Mouse (Mus musculus) small intestine, adult 2 months (tissue): ENCODE results near the gene Mdga1. TPM values are rescaled to one million over a fixed set of nuclear protein-coding genes. Genes with fewer than 3 reads are reported as not detected.

Experiments
- H3K27ac ChIP-seq: fragments of 200-500 bp; 2 replicates; pipeline ENCODE4 v1.5.1; 2012; ENCODE audit warnings: low read depth, low read length, control low read depth, inconsistent platforms; ENCODE audit not compliant: insufficient read depth
- H3K27me3 ChIP-seq: fragments of 200-500 bp; 2 replicates; pipeline ENCODE4 v1.6.1; 2012; ENCODE audit warnings: mild to moderate bottlenecking, moderate library complexity, low read length, inconsistent platforms; ENCODE audit not compliant: control insufficient read depth, insufficient read depth
- H3K36me3 ChIP-seq: fragments of 200-500 bp; 2 replicates; pipeline ENCODE4 v1.6.1; 2012; ENCODE audit warnings: mild to moderate bottlenecking, low read length, control low read depth, inconsistent platforms; ENCODE audit not compliant: control insufficient read depth, insufficient read depth
- H3K4me1 ChIP-seq: fragments of 200-500 bp; 2 replicates; pipeline ENCODE4 v1.6.1; 2012; ENCODE audit warnings: low read length, inconsistent platforms, mixed read lengths; ENCODE audit not compliant: control insufficient read depth, insufficient read depth, insufficient read length
- H3K4me3 ChIP-seq: fragments of 200-500 bp; 2 replicates; pipeline ENCODE4 v1.5.1; 2012; ENCODE audit warnings: low read depth, mild to moderate bottlenecking, control low read depth, inconsistent platforms, low read length, moderate library complexity
- CTCF ChIP-seq: fragments of 200-500 bp; IDR thresholded peaks from 2 replicates; pipeline ENCODE4 v1.5.1; 2012; ENCODE audit warnings: low read depth, mild to moderate bottlenecking, control low read depth, inconsistent platforms, low read length, moderate library complexity, mixed read lengths; ENCODE audit not compliant: insufficient replicate concordance, insufficient read length; ENCODE audit errors: extremely low read depth
- POLR2A ChIP-seq: fragments of 200-500 bp; IDR thresholded peaks from 2 replicates; pipeline ENCODE4 v1.6.1; 2012; ENCODE audit warnings: low read depth, mild to moderate bottlenecking, control low read depth, inconsistent platforms, low read length, moderate library complexity
- WGBS: fragments of 180-500 bp; shearing (Covaris S2); methylation state at CpG from one replicate; pipeline ENCODE4 v1.1.7; 2018; 5-methylcytosine and 5-hydroxymethylcytosine counted together
- polyA plus RNA-seq: library from polyadenylated mRNA; depleted of rRNA; stranded (reverse); fragments of >200 nt; gene quantifications from 2 replicates; pipeline ENCODE4 v1.2.3, GENCODE M21; 2012

The Mdga1 gene
- polyA plus RNA-seq, 1 experiment: 1.1 TPM

DNA sequence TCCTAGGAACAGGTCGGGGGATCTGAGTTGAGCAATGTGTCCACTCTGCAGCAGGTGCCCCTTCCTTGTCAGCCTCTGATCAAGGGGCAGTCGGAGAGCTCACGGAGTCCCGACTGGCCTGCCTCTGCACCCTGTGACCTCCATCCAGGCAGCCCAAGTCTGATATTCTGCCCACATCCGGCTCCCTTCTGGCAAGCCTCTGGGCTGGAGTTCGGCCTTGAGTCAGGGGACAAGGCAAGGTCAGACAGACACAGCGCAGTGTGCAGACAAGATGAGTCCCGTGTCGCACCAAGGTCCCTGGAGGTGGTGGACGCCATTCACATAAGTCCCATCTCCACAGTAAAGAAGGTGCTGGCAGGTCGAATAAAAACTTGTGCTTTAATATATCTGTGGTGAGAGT is 138.2 kb downstream of the Mdga1 start:
- Histone ChIP-seq H3K27ac (no peak overlapping the region), H3K4me3 (no peak overlapping the region), H3K36me3 (no peaks in the 10 kb centered on the region), H3K27me3 (no peaks in the 10 kb centered on the region), H3K4me1 (no peaks in the 10 kb centered on the region; the same call in 1 of the 2 replicates)
- WGBS: 88% methylated on average over 11 of the region's 11 CpGs
- TF ChIP-seq CTCF: no peak
- no peak for TF ChIP-seq POLR2A

DNA sequence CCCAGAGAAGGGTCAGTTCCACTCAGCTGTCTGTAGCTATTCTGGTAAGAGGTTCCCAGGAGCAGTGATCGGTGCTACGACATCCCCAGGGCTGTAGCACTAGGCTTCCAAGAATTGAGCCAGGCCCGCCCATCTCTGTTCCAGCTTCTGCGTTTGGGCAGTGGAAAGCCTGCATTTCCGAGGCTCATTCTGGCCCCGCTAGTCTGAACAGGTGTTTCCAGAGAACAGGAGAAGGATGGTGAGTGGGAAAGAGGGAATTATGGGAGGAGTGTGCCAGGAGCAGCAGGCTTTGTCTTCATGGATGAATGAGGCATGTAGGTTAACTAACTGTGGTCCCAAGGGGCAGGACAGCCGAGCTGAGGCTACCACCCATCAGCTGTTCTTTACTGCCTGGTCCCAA is 140.8 kb downstream of the Mdga1 start:
- Histone ChIP-seq H3K36me3 (no peaks in the 10 kb centered on the region), H3K27me3 (no peaks in the 10 kb centered on the region), H3K4me3 (no peak overlapping the region), H3K27ac (no peak overlapping the region), H3K4me1 (no peaks in the 10 kb centered on the region; the same call in 1 of the 2 replicates)
- 69% methylated on average over 7 of the region's 7 CpGs for WGBS
- no peak for TF ChIP-seq CTCF
- no peak for TF ChIP-seq POLR2A

DNA sequence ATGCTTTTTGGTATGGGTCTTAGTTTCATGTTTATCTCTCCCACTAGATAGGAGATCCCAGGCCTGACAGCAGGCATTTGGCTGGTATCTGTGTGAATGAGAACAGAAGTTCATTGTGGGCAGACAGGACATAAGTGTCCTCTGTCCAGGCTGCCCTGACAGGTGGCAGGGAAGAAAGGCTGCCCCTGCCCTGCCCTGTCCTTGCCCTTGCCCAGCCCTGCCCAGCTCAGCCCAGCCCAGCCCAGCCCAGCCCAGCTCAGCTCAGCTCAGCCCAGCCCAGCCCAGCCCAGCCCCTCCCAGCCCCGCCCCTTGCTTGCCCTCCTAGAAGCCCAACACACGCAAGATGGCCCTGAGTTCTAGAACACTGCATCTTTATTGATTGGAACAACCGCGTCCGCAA is 142.3 kb downstream of the Mdga1 start:
- WGBS: 57% methylated on average over 5 of the region's 5 CpGs
- no peak overlapping the region for H3K27ac ChIP-seq
- H3K27me3 ChIP-seq: 0 out of 2 replicates have a peak, but pooled peaks cover 6% of the 10 kb centered on the region
- no peaks in the 10 kb centered on the region; the same call in 1 of the 2 replicates for H3K4me1 ChIP-seq
- H3K4me3 ChIP-seq: no peak overlapping the region
- H3K36me3 ChIP-seq: no peaks in the 10 kb centered on the region
- TF ChIP-seq CTCF (no peak), POLR2A (no peak)

DNA sequence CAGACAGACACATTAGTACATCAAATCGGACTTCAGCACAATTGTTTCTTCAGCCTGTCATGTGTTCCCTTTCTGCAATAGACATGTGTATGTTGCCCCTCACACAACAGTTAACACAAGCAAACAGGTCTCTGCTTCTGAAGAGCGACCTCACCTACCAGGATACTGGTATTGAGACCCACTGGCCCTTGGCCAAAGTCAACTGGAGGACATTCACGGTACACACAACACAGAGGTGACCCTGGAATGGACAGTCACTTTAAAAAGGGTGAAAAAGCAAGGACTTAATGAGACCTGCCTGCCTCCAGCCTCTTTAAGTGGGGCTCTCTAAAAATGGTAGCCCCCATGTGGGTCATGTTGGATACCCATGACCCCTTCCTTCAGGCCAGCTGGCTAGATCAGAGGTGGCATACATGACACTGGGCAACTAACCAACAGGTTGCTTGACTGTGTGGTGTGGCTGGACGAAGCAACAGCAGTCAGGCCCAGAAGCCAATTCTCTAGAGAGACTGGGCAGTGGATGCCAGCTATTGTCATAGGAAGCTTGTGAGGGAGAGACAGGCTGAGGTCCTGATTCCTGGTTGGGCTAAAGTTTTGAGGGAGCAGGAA is 145.3 kb downstream of the Mdga1 start:
- H3K27me3 ChIP-seq: 0 out of 2 replicates have a peak, but pooled peaks cover 6% of the 10 kb centered on the region
- no peaks in the 10 kb centered on the region; the same call in 1 of the 2 replicates for H3K4me1 ChIP-seq
- H3K4me3 ChIP-seq: no peak overlapping the region
- TF ChIP-seq CTCF (no peak), POLR2A (no peak)
- no peak overlapping the region for H3K27ac ChIP-seq
- no peaks in the 10 kb centered on the region for H3K36me3 ChIP-seq
- WGBS: 58% methylated on average over 4 of the region's 4 CpGs

DNA sequence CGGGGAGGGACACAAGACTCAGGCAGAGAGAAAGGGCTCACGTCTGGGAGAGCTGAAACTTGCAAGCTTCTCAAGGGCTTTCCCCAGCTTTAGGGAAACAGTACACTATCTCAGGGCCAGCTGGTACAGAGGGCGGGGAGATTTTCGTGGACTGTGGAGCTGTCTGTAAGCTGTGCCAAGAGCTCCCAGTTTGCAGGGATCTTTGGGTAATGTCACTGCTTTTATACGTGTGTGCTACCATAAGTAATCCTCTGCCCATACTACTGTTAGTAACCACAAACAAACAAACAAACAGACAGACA is 145.7 kb downstream of the Mdga1 start:
- no peaks in the 10 kb centered on the region; the same call in 1 of the 2 replicates for H3K4me1 ChIP-seq
- no peaks in the 10 kb centered on the region for H3K36me3 ChIP-seq
- TF ChIP-seq CTCF (no peak), POLR2A (no peak)
- H3K27ac ChIP-seq: no peak overlapping the region
- H3K4me3 ChIP-seq: no peak overlapping the region
- WGBS: 21% methylated on average over 5 of the region's 5 CpGs
- 0 out of 2 replicates have a peak, but pooled peaks cover 6% of the 10 kb centered on the region for H3K27me3 ChIP-seq

DNA sequence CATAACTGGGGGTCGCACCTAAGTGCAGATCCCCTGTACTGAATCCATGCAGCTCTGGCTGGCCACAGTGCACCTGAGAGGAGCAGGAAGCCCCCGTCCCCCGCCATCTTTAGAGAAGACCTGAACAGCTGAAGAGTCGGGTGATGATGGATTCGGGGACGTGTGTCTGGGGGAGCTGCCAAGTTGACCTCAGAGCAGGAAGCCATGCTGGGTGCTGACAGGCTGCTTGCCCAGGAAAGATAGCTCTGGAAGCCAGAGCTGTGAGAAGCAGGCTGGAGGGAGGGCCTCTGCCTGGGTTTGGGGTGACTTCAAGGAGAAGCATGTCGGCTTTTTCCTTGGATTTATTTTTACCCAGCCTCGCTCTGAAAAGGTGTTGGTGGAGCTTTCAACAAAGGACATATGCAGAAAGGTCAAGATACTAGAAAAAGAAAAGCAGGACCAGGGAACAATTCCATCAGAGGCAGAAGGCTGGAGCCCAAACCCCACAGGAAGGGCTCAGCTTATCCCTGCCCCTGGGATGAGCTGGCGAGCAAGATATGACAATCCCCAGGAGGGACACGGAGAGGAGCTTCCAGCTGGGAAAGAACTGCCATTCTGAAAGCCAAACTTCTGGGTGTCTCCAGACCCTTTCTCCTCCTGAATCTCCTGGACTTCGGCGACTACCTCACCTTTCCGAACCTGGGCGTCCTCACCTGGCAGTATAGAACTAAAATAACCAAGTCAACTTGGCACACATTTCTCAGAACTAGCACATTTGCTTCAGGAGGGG is 146.3 kb downstream of the Mdga1 start:
- no peaks in the 10 kb centered on the region; the same call in 1 of the 2 replicates for H3K4me1 ChIP-seq
- WGBS: 64% methylated on average over 14 of the region's 14 CpGs
- H3K27ac ChIP-seq: no peak overlapping the region
- no peak for TF ChIP-seq POLR2A
- no peak for TF ChIP-seq CTCF
- no peaks in the 10 kb centered on the region for H3K36me3 ChIP-seq
- H3K4me3 ChIP-seq: no peak overlapping the region
- 0 out of 2 replicates have a peak, but pooled peaks cover 6% of the 10 kb centered on the region for H3K27me3 ChIP-seq

DNA sequence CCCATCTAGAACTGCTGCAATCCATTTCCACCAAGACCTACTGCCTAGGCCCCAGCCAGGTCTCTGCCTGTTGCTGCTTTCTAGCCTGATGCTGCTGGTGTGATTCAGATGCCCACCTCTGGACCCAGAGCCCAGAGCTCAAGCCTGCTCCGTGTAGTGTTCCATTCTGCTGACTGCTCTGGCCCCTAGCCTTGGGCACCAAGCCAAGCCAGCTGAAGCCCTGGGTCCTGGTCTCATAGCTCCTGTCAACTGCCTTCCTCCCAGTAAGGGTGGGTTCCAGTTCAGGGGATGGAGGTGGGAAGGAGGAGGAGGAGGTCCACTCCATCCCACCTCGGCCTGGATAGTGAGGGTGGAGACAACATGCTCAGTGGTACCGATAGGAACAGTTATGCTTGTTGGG is 150.3 kb downstream of the Mdga1 start:
- no peak overlapping the region for H3K27ac ChIP-seq
- TF ChIP-seq CTCF (no peak), POLR2A (no peak)
- no peaks in the 10 kb centered on the region for H3K36me3 ChIP-seq
- H3K27me3 ChIP-seq: 0 out of 2 replicates have a peak, but pooled peaks cover 6% of the 10 kb centered on the region
- whole genome bisulfite sequencing: 73% methylated on average over 3 of the region's 3 CpGs
- H3K4me3 ChIP-seq: no peak overlapping the region
- no peaks in the 10 kb centered on the region for H3K4me1 ChIP-seq
